Mouse (Mus musculus): Measurements from ENCODE around the gene Tex10.

Gene Tex10

GRCm38 (mm10) chr4:48472792-48473650 lies at the start of gene Tex10:
Gene Tex10, minus strand, starts transcription at chr4:48473459.
- peak; percentile 80 for DNase-seq (ENCODE audit: low read depth, low spot score)

GRCm38 (mm10) chr4:48510861-48511260 lies 37.6 kb upstream of the Tex10 start:
- no peak for DNase-seq (ENCODE audit: low read depth, low spot score)

- peak; percentile 41 for DNase-seq (ENCODE audit: low read depth, low spot score)
Observed at GRCm38 (mm10) chr4:48492510-48492909, 19.3 kb upstream of the Tex10 start.

DNA sequence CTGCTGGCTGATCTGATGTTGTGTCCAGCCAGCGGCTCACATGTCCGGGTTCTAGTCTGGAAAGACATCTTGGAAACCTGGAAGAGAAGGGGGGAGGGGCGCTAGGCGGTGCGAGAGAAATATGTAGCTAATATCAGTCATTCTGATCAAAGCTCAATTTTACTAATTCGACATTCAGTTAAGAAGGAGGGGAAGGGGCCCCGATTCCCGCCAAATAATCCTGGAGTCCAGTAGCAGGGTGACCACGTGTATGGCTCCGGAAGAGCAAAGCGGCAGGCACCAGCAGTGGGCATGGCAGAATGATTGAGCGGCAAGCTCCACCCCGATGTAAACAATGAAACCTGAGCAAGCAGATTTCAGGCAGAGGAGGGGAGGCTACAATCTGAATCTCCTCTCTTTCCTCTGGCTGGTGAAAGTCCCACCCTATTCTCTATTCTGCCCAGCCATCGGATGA lies 18.1 kb upstream of the Tex10 start:
- no peak for DNase-seq (ENCODE audit: low read depth, low spot score)

- peak; percentile 67 for DNase-seq (ENCODE audit: low read depth, low spot score)
Observed at GRCm38 (mm10) chr4:48488916-48489315, 15.7 kb upstream of the Tex10 start.

GRCm38 (mm10) chr4:48481287-48481686 lies 8.0 kb upstream of the Tex10 start:
- DNase-seq (ENCODE audit: low read depth, low spot score): peak; percentile 71

GRCm38 (mm10) chr4:48473651-48474011 lies 372 bp upstream of the Tex10 start:
- no peak for DNase-seq (ENCODE audit: low read depth, low spot score)

GRCm38 (mm10) chr4:48472052-48472791 lies 1.0 kb downstream of the Tex10 start:
- DNase-seq (ENCODE audit: low read depth, low spot score): peak; percentile 27

DNA sequence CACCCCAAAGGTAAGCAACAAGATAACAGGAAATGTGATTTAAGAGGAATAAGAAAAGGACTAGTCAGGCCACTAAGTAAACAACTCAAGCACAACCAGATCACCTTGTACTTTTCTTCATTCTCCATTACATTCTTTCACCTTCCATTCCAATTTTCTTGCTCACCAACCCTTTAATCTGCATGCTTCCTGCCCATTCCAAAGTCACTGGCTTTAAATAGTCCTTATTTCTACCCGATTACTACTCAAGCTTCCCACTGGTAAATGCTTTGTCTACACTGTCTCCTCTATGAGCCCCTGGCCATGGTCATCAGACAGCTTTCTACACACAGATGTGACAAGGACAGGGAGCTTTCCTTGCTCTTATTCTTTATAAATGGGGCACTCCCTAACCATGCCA lies 2.3 kb downstream of the Tex10 start:
- DNase-seq (ENCODE audit: low read depth, low spot score): no peak

GRCm38 (mm10) chr4:48461060-48461459 lies 12.2 kb downstream of the Tex10 start:
- DNase-seq (ENCODE audit: low read depth, low spot score): no peak

DNA sequence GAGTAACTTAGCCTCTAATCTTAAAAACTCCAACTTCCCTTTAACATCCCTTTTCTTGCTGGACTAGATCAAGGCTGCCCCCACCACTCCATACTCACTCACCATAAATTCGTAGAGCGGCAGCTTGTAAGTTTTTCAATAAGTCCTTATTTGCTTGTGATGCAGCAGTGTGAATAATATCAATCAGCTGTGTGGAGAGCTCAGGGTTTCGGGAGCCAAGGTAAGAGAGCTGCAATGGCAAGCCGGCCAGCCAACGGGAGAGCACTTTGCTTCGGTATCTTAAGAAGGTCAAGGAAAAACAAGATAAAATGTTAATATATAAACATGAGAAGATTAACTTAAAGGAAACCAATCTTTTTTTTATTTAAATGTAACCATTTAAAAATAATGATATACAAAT lies 14.8 kb downstream of the Tex10 start:
- no peak for DNase-seq (ENCODE audit: low read depth, low spot score)

DNA sequence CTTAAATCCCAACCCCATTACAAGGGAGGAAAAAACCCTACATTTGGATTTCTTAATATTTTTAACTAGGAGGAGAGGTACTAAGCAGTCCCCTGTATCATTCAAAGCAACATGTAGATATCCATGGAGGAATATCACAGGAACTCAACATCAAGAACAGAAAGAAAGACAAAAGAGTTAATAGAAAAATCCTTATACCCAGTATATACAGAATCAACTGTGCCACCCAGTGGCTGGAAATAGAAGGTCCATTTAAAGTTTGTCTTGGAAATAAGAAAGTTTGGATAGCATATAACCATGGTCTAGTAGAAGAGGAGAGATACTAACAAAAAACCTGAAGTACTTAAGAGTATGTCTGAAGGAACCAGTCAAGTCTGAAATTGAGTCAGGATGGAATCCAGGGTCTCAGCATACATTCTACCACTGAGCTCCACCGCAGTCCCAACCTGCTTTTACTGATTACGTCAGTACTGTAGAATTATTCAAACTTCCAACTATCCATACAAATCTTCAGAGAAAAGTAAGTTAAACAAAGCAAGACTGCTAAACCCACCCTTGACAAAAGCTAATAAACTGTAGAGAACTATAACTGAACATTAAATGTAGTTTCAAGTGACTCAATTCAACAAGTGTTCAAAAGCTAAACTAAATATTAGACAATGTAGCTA lies 19.0 kb downstream of the Tex10 start:
- peak; percentile 51 for DNase-seq (ENCODE audit: low read depth, low spot score)

- DNase-seq (ENCODE audit: low read depth, low spot score): no peak
Observed at GRCm38 (mm10) chr4:48428054-48428453, 45.2 kb downstream of the Tex10 start.

GRCm38 (mm10) chr4:48427413-48427812 lies 45.8 kb downstream of the Tex10 start:
- DNase-seq (ENCODE audit: low read depth, low spot score): no peak

GRCm38 (mm10) chr4:48423738-48424137 lies 49.5 kb downstream of the Tex10 start:
- DNase-seq (ENCODE audit: low read depth, low spot score): no peak

GRCm38 (mm10) chr4:48422633-48423032 lies 50.6 kb downstream of the Tex10 start:
- no peak for DNase-seq (ENCODE audit: low read depth, low spot score)

- DNase-seq (ENCODE audit: low read depth, low spot score): no peak
Observed at GRCm38 (mm10) chr4:48418831-48419468, 54.3 kb downstream of the Tex10 start.

DNA sequence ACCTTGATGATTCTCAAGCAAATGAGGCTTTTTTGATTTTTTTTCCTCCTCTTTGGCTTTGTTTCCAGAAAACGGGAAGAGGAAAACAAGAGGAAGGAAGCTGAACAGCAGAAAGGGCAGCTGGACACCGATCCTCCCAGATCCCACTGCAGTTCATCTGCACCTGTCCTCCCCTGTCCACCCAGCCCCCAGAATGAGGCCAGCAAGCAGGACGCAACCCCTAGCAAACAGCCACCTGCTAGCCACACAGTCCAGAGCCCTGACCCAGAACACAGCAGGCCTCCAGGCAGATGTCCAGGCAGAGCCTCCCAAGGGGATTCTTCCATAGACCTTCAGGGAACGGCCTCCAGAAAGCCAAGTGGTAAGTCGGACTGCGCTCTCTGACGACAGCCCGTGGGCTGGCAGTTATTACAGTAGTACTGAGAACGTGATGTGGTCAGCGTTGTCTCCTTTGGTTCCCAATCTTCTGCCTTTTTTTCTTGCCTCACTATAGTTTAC lies 57.4 kb downstream of the Tex10 start:
- no peak for DNase-seq (ENCODE audit: low read depth, low spot score)

- DNase-seq (ENCODE audit: low read depth, low spot score): no peak
Observed at GRCm38 (mm10) chr4:48413473-48413872, 59.8 kb downstream of the Tex10 start.

DNA sequence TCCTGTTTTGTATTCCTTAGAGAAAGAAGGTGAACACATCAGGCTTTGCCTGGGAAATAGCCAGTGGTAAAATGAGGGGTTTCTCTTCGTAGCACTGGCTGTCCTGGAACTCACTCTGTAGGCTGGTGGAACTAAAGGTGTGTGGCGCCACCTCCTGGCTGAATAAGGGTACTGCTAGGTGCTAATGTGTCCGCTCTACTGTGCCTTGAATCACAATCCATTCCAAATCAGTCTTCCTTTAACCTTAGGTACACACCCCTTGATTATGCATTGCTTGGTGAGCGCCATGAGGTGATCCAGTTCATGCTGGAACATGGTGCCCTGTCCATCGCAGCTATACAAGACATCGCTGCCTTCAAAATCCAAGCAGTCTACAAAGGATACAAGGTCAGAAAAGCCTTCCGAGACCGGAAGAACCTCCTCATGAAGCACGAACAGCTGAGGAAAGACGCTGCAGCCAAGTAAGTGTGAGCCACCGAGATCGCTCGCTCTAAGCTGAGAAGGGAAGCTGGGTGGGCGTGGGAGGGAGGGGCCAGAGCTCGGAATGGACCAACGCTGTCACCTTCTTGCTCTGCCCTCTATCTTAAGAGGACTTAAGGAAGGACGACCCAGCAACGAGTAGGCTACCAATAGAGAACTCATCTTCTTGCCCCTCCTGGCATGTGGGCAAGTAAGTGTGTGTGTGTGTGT lies 65.8 kb downstream of the Tex10 start:
- peak; percentile 70 for DNase-seq (ENCODE audit: low read depth, low spot score)
